Mouse (Mus musculus) heart, postnatal 4 days (tissue): Measurements from ENCODE around the gene Dcaf8. TPM values are rescaled to one million over a fixed set of nuclear protein-coding genes. Genes with fewer than 3 reads are reported as not detected.
"Not testable (repeated sequence)": the region's sequence is repeated elsewhere in the genome, so short reads cannot be mapped to it uniquely, and the experiment has no call there.

Experiments used
- DNase-seq: peaks from one replicate; pipeline ENCODE4 v3.0.0; 2021
- total RNA-seq, 2 experiments: library from RNA; stranded (reverse); gene quantifications; 2 replicates each; pipeline ENCODE4 v1.2.3; 2021

The Dcaf8 gene
- total RNA-seq, 2 experiments from 2014 or later, result 114 to 115 TPM

- DNase-seq, result no peak
Observed at GRCm38 (mm10) chr1:172219451-172220406, 71.8 kb downstream of the Dcaf8 start, which contains the start of gene Casq1. Gene Casq1, minus strand, starts transcription at chr1:172219868.

DNA sequence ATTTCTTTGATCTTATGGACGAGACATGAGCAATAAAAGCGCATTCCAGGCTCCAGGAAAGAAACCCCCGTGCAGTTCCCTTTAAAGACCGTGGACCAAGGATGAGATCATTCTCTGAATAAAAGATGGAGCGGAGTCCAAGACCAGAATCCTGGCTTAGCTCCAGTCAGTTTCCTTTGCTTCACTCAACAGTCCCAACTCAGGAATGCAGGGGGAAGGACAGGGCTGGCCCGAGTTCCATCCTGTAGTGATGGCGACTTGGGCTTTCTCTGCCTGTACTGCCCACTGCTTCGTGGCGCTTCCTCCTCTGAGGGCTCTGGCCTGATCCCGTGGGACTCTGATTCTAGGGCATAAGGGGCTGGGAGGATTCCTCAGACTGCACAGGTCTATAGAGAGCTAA is 72.5 kb downstream of the Dcaf8 start:
- peak; percentile 86 for DNase-seq

DNA sequence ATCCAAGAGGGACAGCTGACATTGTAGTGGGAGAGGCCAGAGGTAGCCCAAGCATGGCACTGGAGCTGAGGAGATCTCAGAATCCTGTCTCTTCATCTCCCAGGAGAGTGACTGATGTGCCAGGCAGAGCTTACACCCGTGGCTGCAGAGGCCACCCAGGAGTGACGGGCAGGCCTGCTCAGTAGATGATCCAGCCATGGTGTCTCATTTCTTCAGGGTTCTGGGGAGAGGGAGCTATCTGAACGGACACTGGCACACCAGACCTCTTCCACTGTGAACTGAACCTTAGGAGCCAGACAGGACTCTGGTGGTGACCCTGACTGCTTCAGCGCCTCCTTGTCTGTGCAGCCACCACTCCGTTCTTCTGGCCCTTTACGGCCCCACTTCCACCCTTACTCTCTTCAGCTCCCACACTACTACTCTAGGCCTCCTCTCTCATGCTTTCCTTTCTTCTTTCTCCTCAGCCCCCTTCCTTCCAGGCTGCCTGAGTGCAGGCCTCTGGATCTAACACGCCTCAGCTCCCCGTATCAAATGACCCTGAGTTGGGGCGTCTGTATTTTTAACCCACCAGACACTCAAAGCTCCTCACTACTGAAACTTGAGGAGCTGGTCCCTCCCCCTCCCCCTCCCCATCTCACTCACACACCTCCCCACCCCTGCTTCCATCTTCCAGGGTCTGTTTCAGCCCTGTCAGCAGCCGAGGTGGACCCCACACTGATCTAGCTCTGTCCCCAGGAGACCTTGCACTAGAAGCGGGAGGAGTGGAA is 73.6 kb downstream of the Dcaf8 start:
- DNase-seq, result no peak

- no peak for DNase-seq
Observed at GRCm38 (mm10) chr1:172228209-172228608, 80.3 kb downstream of the Dcaf8 start.

GRCm38 (mm10) chr1:172229215-172229614 is 81.3 kb downstream of the Dcaf8 start:
- DNase-seq, result no peak

- DNase-seq, result no peak
Observed at GRCm38 (mm10) chr1:172240945-172241708, 93.2 kb downstream of the Dcaf8 start.

DNA sequence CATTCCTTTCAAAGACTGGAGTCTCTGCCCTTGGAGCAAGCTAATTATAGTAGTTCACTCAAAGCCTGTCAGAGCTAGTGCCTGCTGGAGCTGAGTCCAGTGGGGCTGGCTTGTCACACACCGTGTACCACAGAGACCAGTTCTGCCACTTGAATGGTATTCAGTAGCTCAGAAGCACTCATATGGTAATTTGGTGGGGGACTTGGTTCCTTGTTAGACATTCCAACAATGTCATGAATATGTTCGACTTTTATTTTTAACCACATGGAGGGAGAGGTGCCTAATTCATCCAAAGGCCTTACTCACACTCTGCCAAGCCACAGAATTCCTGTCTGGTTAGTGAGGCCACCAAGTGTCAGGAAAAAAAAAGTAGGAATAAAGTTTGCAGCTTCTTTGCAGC is 94.5 kb downstream of the Dcaf8 start:
- DNase-seq, result peak; percentile 56

GRCm38 (mm10) chr1:172243547-172244205 is 95.8 kb downstream of the Dcaf8 start:
- peak; percentile 56 for DNase-seq

DNA sequence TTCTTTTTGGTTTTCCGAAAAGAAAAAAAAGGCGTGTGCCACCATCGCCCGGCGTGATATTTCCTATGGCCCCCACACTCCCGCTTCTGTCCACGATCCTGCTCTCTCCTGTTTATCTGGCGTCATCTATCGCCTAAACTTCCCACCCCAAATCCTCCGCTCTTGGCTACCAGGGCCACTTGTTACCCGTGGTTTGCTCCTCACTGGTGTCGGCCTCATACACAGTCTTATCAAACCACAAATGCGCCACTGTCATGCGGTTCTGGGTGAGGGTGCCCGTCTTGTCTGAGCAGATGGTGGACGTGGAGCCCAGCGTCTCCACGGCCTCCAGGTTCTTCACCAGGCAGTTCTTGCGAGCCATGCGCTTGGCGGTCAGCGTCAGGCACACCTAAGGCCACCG is 96.8 kb downstream of the Dcaf8 start:
- DNase-seq, result not testable (repeated sequence)

Other genes with a start within 250 kb of the Dcaf8 start
- under 1 TPM; 0.14 to 0.17 TPM for gene Slamf6, start 230.6 kb upstream of the Dcaf8 start, total RNA-seq
- gene Vangl2, start 119.6 kb upstream of the Dcaf8 start, total RNA-seq, result 10 to 100 TPM; 12.3 to 12.4 TPM
- not detected for gene Nhlh1, start 90.5 kb upstream of the Dcaf8 start, total RNA-seq
- 100 to 1,000 TPM; 160 to 167 TPM for gene Copa, start 65.6 kb upstream of the Dcaf8 start, total RNA-seq
- 10 to 100 TPM; 65.6 to 67.4 TPM for gene Ncstn, start 65.3 kb upstream of the Dcaf8 start, total RNA-seq
- gene Pex19, start 21.3 kb upstream of the Dcaf8 start, total RNA-seq, result 100 to 1,000 TPM; 129 to 134 TPM
- gene Pea15a, start 58.7 kb downstream of the Dcaf8 start, total RNA-seq, result 100 to 1,000 TPM; 140 to 147 TPM
- gene Casq1, start 71.8 kb downstream of the Dcaf8 start, total RNA-seq, result 10 to 100 TPM; 11.9 to 18.1 TPM
- under 1 TPM in 1 of 2 experiments, not detected in 1; 0.11 TPM for gene Atp1a4, start 110.3 kb downstream of the Dcaf8 start, total RNA-seq
- 10 to 100 TPM; 19.1 to 20.1 TPM for gene Igsf8, start 113.6 kb downstream of the Dcaf8 start, total RNA-seq
- gene Atp1a2, start 150.0 kb downstream of the Dcaf8 start, total RNA-seq, result 10 to 100 TPM; 81.9 to 82.8 TPM
- gene Kcnj9, start 181.2 kb downstream of the Dcaf8 start, total RNA-seq, result not detected
- gene Kcnj10, start 193.1 kb downstream of the Dcaf8 start, total RNA-seq, result under 1 TPM; 0.11 to 0.14 TPM
- 10 to 100 TPM; 10.1 to 11.4 TPM for gene Pigm, start 228.5 kb downstream of the Dcaf8 start, total RNA-seq